Mouse (Mus musculus) testis, adult 2 months (tissue): ENCODE results near the gene Olfr615.

ENCODE experiments used
- CTCF ChIP-seq: fragments of 200-500 bp; IDR thresholded peaks from 2 replicates; pipeline ENCODE4 v1.5.1; 2012; ENCODE audit warnings: low read depth, mild to moderate bottlenecking, inconsistent platforms, low read length, moderate library complexity; ENCODE audit not compliant: control insufficient read depth, insufficient read depth, insufficient replicate concordance
- POLR2A ChIP-seq: fragments of 200-500 bp; IDR thresholded peaks from 2 replicates; pipeline ENCODE4 v1.6.1; 2012; ENCODE audit warnings: low read depth, mild to moderate bottlenecking, inconsistent platforms, low read length, moderate library complexity; ENCODE audit not compliant: control insufficient read depth

- TF ChIP-seq POLR2A = no peak
- TF ChIP-seq CTCF = no peak
Measured at GRCm38 (mm10) chr7:103600275-103600674, 44.4 kb downstream of the Olfr615 start, which contains the start of gene Olfr619.
